Mouse (Mus musculus): ENCODE measurements around the gene Lama5. TPM values are rescaled to one million over a fixed set of nuclear protein-coding genes. Genes with fewer than 3 reads are reported as not detected.

Lama5 gene
- polyA plus RNA-seq, 1 experiment: 83.3 TPM

- Histone ChIP-seq H3K4me3 (ENCODE audit: insufficient read depth, low read depth, low read length) (no peak overlapping the region), H3K36me3 (ENCODE audit: control insufficient read depth, insufficient read depth, low read length) (no peaks in the 10 kb centered on the region), H3K27me3 (replicated peaks; ENCODE audit: control insufficient read depth, insufficient read depth, low read length) (no peaks in the 10 kb centered on the region), H3K4me1 (ENCODE audit: control insufficient read depth, insufficient read depth, low read length) (peaks cover under 1% of the 10 kb centered on the region; the same call in 1 of the 2 replicates), H3K27ac (ENCODE audit: insufficient read depth, low read depth, low read length) (no peak overlapping the region)
- WGBS: 19% methylated on average over 11 of the region's 11 CpGs
- peak; percentile 89 for DNase-seq
- no peak for TF ChIP-seq POLR2A (IDR thresholded peaks at IDR 0.05; ENCODE audit: low read depth, low read length)
- TF ChIP-seq CTCF (conservative IDR thresholded peaks at IDR 0.05; ENCODE audit: insufficient read depth, insufficient read length, low read depth, low read length): peak; percentile 98
Measured at GRCm38 (mm10) chr2:180250930-180251611, 25.4 kb upstream of the Lama5 start.

GRCm38 (mm10) chr2:180248947-180249660 is 23.4 kb upstream of the Lama5 start:
- DNase-seq: peak; percentile 70
- WGBS: 51% methylated on average over 9 of the region's 9 CpGs
- TF ChIP-seq POLR2A (IDR thresholded peaks at IDR 0.05; ENCODE audit: low read depth, low read length) (no peak), CTCF (conservative IDR thresholded peaks at IDR 0.05; ENCODE audit: insufficient read depth, insufficient read length, low read depth, low read length) (no peak)
- Histone ChIP-seq H3K4me1 (ENCODE audit: control insufficient read depth, insufficient read depth, low read length) (no peaks in the 10 kb centered on the region; the same call in 1 of the 2 replicates), H3K4me3 (ENCODE audit: insufficient read depth, low read depth, low read length) (no peak overlapping the region), H3K36me3 (ENCODE audit: control insufficient read depth, insufficient read depth, low read length) (no peaks in the 10 kb centered on the region), H3K27me3 (replicated peaks; ENCODE audit: control insufficient read depth, insufficient read depth, low read length) (no peaks in the 10 kb centered on the region), H3K27ac (ENCODE audit: insufficient read depth, low read depth, low read length) (no peak overlapping the region)

- 95% methylated on average over 5 of the region's 5 CpGs for WGBS
- no peaks in the 10 kb centered on the region for H3K36me3 ChIP-seq (ENCODE audit: control insufficient read depth, insufficient read depth, low read length)
Measured at GRCm38 (mm10) chr2:180247916-180248315, 22.3 kb upstream of the Lama5 start.

GRCm38 (mm10) chr2:180243108-180243507 is 17.4 kb upstream of the Lama5 start:
- H3K27ac ChIP-seq (ENCODE audit: insufficient read depth, low read depth, low read length): no peak overlapping the region
- WGBS: 93% methylated on average over 4 of the region's 4 CpGs
- no peaks in the 10 kb centered on the region for H3K4me1 ChIP-seq (ENCODE audit: control insufficient read depth, insufficient read depth, low read length)
- no peaks in the 10 kb centered on the region for H3K36me3 ChIP-seq (ENCODE audit: control insufficient read depth, insufficient read depth, low read length)
- DNase-seq: no peak
- H3K27me3 ChIP-seq (replicated peaks; ENCODE audit: control insufficient read depth, insufficient read depth, low read length): no peaks in the 10 kb centered on the region
- TF ChIP-seq CTCF (conservative IDR thresholded peaks at IDR 0.05; ENCODE audit: insufficient read depth, insufficient read length, low read depth, low read length): no peak
- no peak for TF ChIP-seq POLR2A (IDR thresholded peaks at IDR 0.05; ENCODE audit: low read depth, low read length)
- H3K4me3 ChIP-seq (ENCODE audit: insufficient read depth, low read depth, low read length): no peak overlapping the region

More at GRCm38 (mm10) chr2:180247916-180248315, 22.3 kb upstream of the Lama5 start:
- H3K27ac ChIP-seq (ENCODE audit: insufficient read depth, low read depth, low read length): no peak overlapping the region
- no peaks in the 10 kb centered on the region for H3K27me3 ChIP-seq (replicated peaks; ENCODE audit: control insufficient read depth, insufficient read depth, low read length)
- H3K4me3 ChIP-seq (ENCODE audit: insufficient read depth, low read depth, low read length): no peak overlapping the region
- TF ChIP-seq CTCF (conservative IDR thresholded peaks at IDR 0.05; ENCODE audit: insufficient read depth, insufficient read length, low read depth, low read length): no peak
- TF ChIP-seq POLR2A (IDR thresholded peaks at IDR 0.05; ENCODE audit: low read depth, low read length): no peak
- DNase-seq: no peak
- H3K4me1 ChIP-seq (ENCODE audit: control insufficient read depth, insufficient read depth, low read length): no peaks in the 10 kb centered on the region; the same call in 1 of the 2 replicates

- Histone ChIP-seq H3K27me3 (replicated peaks; ENCODE audit: control insufficient read depth, insufficient read depth, low read length) (no peaks in the 10 kb centered on the region), H3K36me3 (ENCODE audit: control insufficient read depth, insufficient read depth, low read length) (no peaks in the 10 kb centered on the region), H3K27ac (ENCODE audit: insufficient read depth, low read depth, low read length) (no peak overlapping the region), H3K4me3 (ENCODE audit: insufficient read depth, low read depth, low read length) (no peak overlapping the region), H3K4me1 (ENCODE audit: control insufficient read depth, insufficient read depth, low read length) (peaks cover 2% of the 10 kb centered on the region; the same call in 1 of the 2 replicates)
- no peak for DNase-seq
- TF ChIP-seq POLR2A (IDR thresholded peaks at IDR 0.05; ENCODE audit: low read depth, low read length) (no peak), CTCF (conservative IDR thresholded peaks at IDR 0.05; ENCODE audit: insufficient read depth, insufficient read length, low read depth, low read length) (no peak)
- 74% methylated on average over 5 of the region's 5 CpGs for WGBS
Measured at GRCm38 (mm10) chr2:180238591-180238990, 12.9 kb upstream of the Lama5 start.

- TF ChIP-seq POLR2A (IDR thresholded peaks at IDR 0.05; ENCODE audit: low read depth, low read length) (no peak), CTCF (conservative IDR thresholded peaks at IDR 0.05; ENCODE audit: insufficient read depth, insufficient read length, low read depth, low read length) (no peak)
- Histone ChIP-seq H3K27me3 (replicated peaks; ENCODE audit: control insufficient read depth, insufficient read depth, low read length) (no peaks in the 10 kb centered on the region), H3K4me3 (ENCODE audit: insufficient read depth, low read depth, low read length) (no peak overlapping the region), H3K27ac (ENCODE audit: insufficient read depth, low read depth, low read length) (peak overlapping the region; percentile 75), H3K4me1 (ENCODE audit: control insufficient read depth, insufficient read depth, low read length) (peaks cover 2% of the 10 kb centered on the region; the same call in 1 of the 2 replicates), H3K36me3 (ENCODE audit: control insufficient read depth, insufficient read depth, low read length) (no peaks in the 10 kb centered on the region)
- 76% methylated on average over 7 of the region's 7 CpGs for WGBS
- DNase-seq: peak; percentile 62
Measured at GRCm38 (mm10) chr2:180237601-180238345, 12.1 kb upstream of the Lama5 start.
